19 mouse cellular contexts compared by ENCODE assay signal in genomic region chr12:4417626-4418263, GRCm38 (mm10). TPM values are rescaled to one million over a fixed set of nuclear protein-coding genes. Genes with fewer than 3 reads are reported as not detected.
A peak's percentile ranks its signal among the peaks of the same experiment; 100 is the strongest.
DNase-seq lines count a peak whose midpoint lies in the region; ATAC-seq lines count a peak whose summit lies in the region.
"Had no signal": no experiment of that assay in that cellular context is flagged by ENCODE, and none has a peak within 500 bp of the region (broad histone marks: within the 10 kb centered on the region; RNA-seq: fewer than 3 reads in every experiment).

No protein-coding gene starts in this region.

- peak; percentile 71 for ATAC-seq in frontal cortex, adult (ENCODE audit: low TSS enrichment)
- ATAC-seq in activated CD4-positive, CD25-positive, alpha-beta regulatory T cell, adult 4 months: peak; percentile 61
- 0 out of 2 replicates have a peak, but pooled peaks have one; percentile 54 for ATAC-seq in common myeloid progenitor, adult 5-6 weeks (replicated peaks; ENCODE audit: low read depth, poor library complexity, severe bottlenecking)
- ATAC-seq: hindbrain, embryonic 16.5 days had no signal

- DNase-seq in frontal cortex, postnatal 36 days (ENCODE audit: low spot score in 2 of 2): no peak
- DNase-seq in telencephalon, adult 2 months (ENCODE audit: low read depth, low spot score): peak; percentile 34
- DNase-seq in liver: no peak
- no peak for DNase-seq in kidney, postnatal 14 days
- DNase-seq: adrenal gland, postnatal 25 days; B cell, adult 2 months; cerebellum, adult 11-12 months; cerebellum, adult 9-10 months; cerebellum, postnatal 36 days; gastrocnemius, postnatal 36 days; heart, adult 18-20 months; heart, postnatal 10 days; heart, postnatal 4 days; kidney, adult 11 months; kidney, adult 9 months had no signal

RNA-seq across cellular contexts. Expression of gene Ncoa1, which starts 59.2 kb away (rescaled TPM):
- 10 to 100 TPM; 10.1 to 16.7 TPM for polyA plus RNA-seq in activated CD4-positive, CD25-positive, alpha-beta regulatory T cell, adult 4 months (2017; shearing (Covaris generic))
- 15.4 and 55.1 TPM in 2 replicates for total RNA-seq in common myeloid progenitor, adult 5-6 weeks (2017)
